Mouse (Mus musculus): ENCODE measurements around the gene Gapdh. TPM values are rescaled to one million over a fixed set of nuclear protein-coding genes. Genes with fewer than 3 reads are reported as not detected.

Gapdh gene
- total RNA-seq, 2 experiments from 2014 or later: 2,336 to 2,609 TPM

- no peak for DNase-seq (ENCODE audit: low spot score in 2 of 2)
- intact Hi-C loops (cut with DNase I): no loop called here
Measured at GRCm38 (mm10) chr6:125154550-125154949, 11.7 kb downstream of the Gapdh start.

- DNase-seq (ENCODE audit: low spot score in 2 of 2): no peak
- intact Hi-C loops (cut with DNase I): no loop called here
Measured at GRCm38 (mm10) chr6:125153682-125154081, 12.6 kb downstream of the Gapdh start.

DNA sequence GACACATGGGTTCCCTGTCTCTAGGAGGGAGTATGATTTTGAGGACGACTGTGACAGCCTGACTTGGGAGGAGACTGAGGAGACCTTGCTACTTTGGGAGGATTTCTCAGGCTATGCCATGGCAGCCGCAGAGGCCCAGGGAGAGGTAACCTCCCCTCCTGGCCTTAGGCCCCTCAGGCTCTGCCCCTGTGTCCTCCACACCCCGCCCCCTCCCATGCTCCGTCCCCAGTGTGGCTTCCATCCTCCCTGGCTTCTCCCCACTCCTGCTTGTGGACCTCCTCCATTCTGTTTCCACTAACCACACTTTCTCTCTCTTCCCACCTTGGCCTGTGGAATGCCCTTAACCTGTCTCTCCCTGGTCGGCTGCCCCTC is 13.3 kb downstream of the Gapdh start:
- intact Hi-C loops (cut with DNase I): no loop called here
- no peak for DNase-seq (ENCODE audit: low spot score in 2 of 2)

DNA sequence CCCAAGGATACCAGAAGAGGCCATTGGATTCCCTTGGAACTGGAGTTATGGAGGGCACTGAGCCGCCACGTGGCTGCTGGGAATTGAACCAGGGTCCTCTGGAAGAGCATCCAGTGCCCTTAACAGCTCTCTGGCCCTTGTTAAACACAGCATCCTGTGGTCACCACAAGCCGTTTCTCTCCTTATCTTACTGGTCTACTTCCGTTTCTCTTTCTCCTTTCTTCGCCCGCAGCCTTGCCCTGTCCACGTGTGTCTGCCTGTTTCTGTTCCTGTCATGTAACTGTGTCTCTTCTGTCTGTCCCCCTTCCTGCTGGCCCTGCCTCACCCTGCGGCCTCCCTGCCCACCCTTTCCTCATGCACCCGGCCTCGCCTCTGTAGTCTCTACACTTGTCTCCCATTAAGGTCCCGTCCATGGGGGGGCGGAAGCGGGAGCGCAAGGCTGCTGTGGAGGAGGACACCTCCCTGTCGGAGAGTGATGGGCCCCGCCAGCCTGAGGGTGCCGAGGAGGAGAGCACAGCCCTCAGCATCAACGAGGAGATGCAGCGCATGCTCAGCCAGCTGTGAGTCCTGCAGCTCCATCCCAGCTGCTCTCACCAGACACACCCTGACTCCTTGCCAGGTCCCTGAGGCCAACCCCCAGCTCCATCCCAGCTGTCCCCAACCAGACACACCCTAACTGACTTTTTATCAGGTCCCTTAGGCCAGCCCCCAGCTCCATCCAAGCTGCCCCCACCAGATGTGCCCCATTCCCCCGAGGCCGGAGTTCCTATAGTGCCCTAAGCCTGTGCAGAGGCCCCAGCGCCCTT is 13.9 kb downstream of the Gapdh start:
- no peak for DNase-seq (ENCODE audit: low spot score in 2 of 2)
- intact Hi-C loops (cut with DNase I): no loop called here

DNA sequence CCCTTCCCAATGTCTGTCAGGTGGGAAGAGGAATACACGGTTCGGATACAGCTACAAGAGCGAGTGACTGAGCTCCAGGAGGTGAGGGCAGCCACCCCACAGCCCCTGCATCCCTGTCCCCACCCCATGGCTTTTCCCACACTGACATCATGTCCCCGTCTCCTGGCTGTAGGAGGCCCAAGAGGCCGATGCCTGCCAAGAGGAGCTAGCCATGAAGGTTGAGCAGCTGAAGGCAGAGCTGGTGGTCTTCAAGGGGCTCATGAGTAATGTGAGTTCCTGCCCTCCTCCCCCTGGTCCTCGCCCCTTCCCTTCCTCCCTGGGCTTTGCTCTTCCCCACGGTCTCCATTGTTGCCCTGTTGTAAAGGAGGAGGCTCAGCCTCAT is 16.7 kb downstream of the Gapdh start:
- intact Hi-C loops (cut with DNase I): loop anchor here (5.0 kb wide), 1 partner anchor 123 kb away; no protein-coding TSS in a partner anchor
- DNase-seq (ENCODE audit: low spot score in 2 of 2): no peak

GRCm38 (mm10) chr6:125148926-125149568 is 17.2 kb downstream of the Gapdh start:
- peak; percentile 66 for DNase-seq (ENCODE audit: low spot score in 2 of 2)
- intact Hi-C loops (cut with DNase I): loop anchor here (5.0 kb wide), 1 partner anchor 123 kb away; no protein-coding TSS in a partner anchor

GRCm38 (mm10) chr6:125148251-125148925 is 17.9 kb downstream of the Gapdh start:
- intact Hi-C loops (cut with DNase I): loop anchor here (5.0 kb wide), 1 partner anchor 124 kb away; no protein-coding TSS in a partner anchor

GRCm38 (mm10) chr6:125147329-125147728 is 18.9 kb downstream of the Gapdh start:
- peak in 1 of 2 experiments; percentile 32 for DNase-seq (ENCODE audit: low spot score in 2 of 2)
- intact Hi-C loops (cut with DNase I): loop anchor here (2.0 to 5.0 kb wide), 2 partner anchors 15 to 125 kb away; no protein-coding TSS in a partner anchor

More at GRCm38 (mm10) chr6:125148251-125148925, 17.9 kb downstream of the Gapdh start:
- DNase-seq (ENCODE audit: low spot score in 2 of 2): peak; percentile 61

DNA sequence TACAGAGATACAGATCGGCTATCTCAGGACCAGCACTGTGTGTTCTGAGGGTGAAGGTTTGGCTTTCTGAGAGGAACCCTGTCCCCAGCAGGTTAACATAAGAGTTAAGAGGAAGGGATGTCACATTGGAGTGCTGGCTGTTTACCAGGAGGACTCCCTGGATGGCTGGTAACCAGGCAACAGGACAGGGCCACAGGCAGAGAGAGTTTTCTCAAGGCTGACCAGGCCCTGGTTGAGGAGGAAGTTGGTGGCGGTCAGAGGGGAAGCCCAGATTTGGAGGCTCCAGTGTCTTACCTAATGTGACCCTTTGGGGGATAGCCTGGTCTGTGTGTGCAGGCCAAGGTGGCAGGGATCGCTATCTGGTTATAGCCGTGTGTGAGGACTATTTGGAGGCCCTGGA is 19.5 kb downstream of the Gapdh start:
- intact Hi-C loops (cut with DNase I): loop anchor here (2.0 to 5.0 kb wide), 2 partner anchors 14 to 126 kb away; no protein-coding TSS in a partner anchor
- DNase-seq (ENCODE audit: low spot score in 2 of 2): no peak

DNA sequence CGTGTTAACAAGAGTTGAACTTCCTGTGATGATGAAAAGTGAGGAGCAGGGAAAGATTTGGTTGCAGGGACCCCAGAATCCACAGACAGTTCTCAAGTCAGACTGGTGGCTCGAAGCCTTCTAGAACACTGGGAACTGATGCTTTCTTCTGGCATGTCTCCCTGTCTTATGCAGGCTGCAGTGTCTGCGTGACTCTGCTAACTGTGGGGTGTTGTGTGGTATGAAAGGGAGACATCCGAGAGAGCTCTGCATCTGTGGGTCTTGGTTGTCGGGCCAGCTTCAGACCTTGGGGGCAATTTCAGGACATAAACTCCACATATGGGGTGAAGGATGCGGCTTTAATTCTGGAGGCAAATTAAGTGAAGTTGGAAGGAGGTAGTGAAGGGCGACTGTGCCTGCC is 20.1 kb downstream of the Gapdh start:
- intact Hi-C loops (cut with DNase I): loop anchor here (2.0 to 5.0 kb wide), 2 partner anchors 13 to 126 kb away; no protein-coding TSS in a partner anchor
- peak in 1 of 2 experiments; percentile 47 for DNase-seq (ENCODE audit: low spot score in 2 of 2)

DNA sequence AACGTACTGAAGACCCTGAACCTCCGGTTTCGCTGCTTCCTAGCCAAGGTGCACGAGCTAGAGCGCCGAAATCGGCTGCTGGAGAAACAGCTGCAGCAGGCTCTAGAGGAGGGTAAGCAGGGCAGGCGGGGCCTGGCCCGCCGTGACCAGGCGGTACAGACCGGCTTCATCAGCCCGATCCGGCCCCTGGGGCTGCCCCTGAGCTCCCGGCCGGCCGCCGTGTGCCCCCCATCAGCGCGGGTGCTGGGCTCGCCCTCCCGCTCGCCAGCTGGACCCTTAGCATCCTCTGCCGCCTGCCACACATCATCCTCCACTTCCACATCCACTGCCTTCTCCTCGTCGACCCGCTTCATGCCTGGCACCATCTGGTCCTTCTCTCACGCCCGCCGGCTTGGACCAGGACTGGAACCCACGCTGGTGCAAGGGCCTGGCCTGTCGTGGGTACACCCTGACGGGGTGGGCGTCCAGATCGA is 20.8 kb downstream of the Gapdh start:
- intact Hi-C loops (cut with DNase I): loop anchor here (1.0 to 5.0 kb wide), 2 partner anchors 20 to 127 kb away; no protein-coding TSS in a partner anchor
- DNase-seq (ENCODE audit: low spot score in 2 of 2): peak in 1 of 2 experiments; percentile 54

DNA sequence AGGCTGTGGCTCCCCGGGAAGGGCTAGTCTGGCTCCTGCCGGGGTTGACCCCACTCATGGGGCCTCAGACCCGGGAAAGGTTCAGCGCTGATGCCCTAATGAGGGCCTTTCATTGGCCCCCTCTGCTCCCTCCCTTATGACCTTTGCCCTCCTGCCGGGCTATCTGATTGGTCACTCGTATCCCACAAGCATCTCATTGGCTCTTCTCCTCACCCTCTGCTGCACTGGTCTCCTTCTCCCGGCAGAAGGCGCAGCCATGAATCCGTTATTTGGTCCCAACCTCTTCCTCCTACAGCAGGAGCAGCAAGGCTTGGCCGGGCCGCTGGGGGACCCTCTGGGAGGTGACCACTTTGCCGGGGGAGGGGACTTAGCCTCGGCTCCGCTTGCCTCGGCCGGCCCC is 21.3 kb downstream of the Gapdh start, which contains the start of gene Iffo1:
Gene Iffo1 (plus strand): TSS at position 241 of the 400 bp plus-strand sequence.
- DNase-seq (ENCODE audit: low spot score in 2 of 2): peak; percentile 91
- intact Hi-C loops (cut with DNase I): loop anchor here (1.0 to 5.0 kb wide), 2 partner anchors 20 to 127 kb away; no protein-coding TSS in a partner anchor

GRCm38 (mm10) chr6:125143904-125144303 is 22.4 kb downstream of the Gapdh start:
- no peak for DNase-seq (ENCODE audit: low spot score in 2 of 2)
- intact Hi-C loops (cut with DNase I): no loop called here

DNA sequence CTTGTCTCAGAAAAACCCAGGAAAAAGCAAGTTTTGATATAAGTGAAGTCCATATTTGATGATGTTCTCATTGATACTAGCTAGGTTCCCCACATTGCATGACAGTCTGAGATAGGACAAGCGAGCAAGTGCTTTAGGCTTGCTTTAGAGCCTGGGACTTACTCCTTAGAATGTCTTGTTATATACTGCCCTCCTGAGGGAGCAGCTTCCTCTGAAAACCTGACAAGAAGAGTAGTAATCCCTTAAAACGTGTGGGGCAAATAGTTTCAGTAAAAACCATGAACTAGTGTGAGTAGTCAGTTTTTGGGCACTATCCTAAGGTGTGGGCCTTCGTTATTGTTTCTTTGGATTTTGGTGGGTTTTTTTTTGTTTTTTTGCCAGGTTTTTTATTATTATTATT is 23.1 kb downstream of the Gapdh start:
- intact Hi-C loops (cut with DNase I): no loop called here
- DNase-seq (ENCODE audit: low spot score in 2 of 2): no peak

GRCm38 (mm10) chr6:125142436-125142835 is 23.8 kb downstream of the Gapdh start:
- intact Hi-C loops (cut with DNase I): no loop called here
- DNase-seq (ENCODE audit: low spot score in 2 of 2): no peak

- intact Hi-C loops (cut with DNase I): no loop called here
- no peak for DNase-seq (ENCODE audit: low spot score in 2 of 2)
Measured at GRCm38 (mm10) chr6:125139747-125140146, 26.5 kb downstream of the Gapdh start.

GRCm38 (mm10) chr6:125137002-125137671 is 29.1 kb downstream of the Gapdh start:
- no peak for DNase-seq (ENCODE audit: low spot score in 2 of 2)
- intact Hi-C loops (cut with DNase I): no loop called here

- DNase-seq (ENCODE audit: low spot score in 2 of 2): no peak
- intact Hi-C loops (cut with DNase I): loop anchor here (2.0 kb wide), 1 partner anchor 14 kb away; no protein-coding TSS in a partner anchor
Measured at GRCm38 (mm10) chr6:125132470-125132869, 33.8 kb downstream of the Gapdh start.
